Mouse (Mus musculus) heart, embryonic 15.5 days (tissue): ENCODE measurements at regions not wholly inside any gene's neighbourhood (a gene's known extent, or its start where the extent isn't known, plus 50 kb on each side); places are given as distances from the start of the nearest gene placed in this dataset.

ENCODE experiments used
- ATAC-seq: fragments of 200-750 bp; cut with Nextera tagmentation; replicated peaks from 2 replicates; pipeline ENCODE4 v1.8.0; 2017; ENCODE audit warnings: low read depth, moderate TSS enrichment; ENCODE audit not compliant: insufficient number of reproducible peaks, insufficient read depth, low FRiP score
- H3K27ac ChIP-seq: fragments of 300-500 bp; sonication (generic); 2 replicates; pipeline ENCODE4 v1.5.1; 2015; ENCODE audit warnings: mild to moderate bottlenecking, inconsistent platforms
- H3K27me3 ChIP-seq: fragments of 300-500 bp; sonication (generic); 2 replicates; pipeline ENCODE4 v1.6.1; 2015; ENCODE audit warnings: inconsistent platforms
- H3K36me3 ChIP-seq: fragments of 300-500 bp; sonication (generic); 2 replicates; pipeline ENCODE4 v1.6.1; 2015; ENCODE audit warnings: mild to moderate bottlenecking, inconsistent platforms
- H3K4me1 ChIP-seq: fragments of 300-500 bp; sonication (generic); replicated peaks from 2 replicates; pipeline ENCODE4 v1.6.1; 2015; ENCODE audit warnings: inconsistent platforms
- H3K4me2 ChIP-seq: fragments of 300-500 bp; sonication (generic); 2 replicates; pipeline ENCODE4 v1.6.1; 2015; ENCODE audit warnings: inconsistent platforms, mild to moderate bottlenecking, moderate library complexity
- H3K4me3 ChIP-seq: fragments of 300-500 bp; sonication (generic); 2 replicates; pipeline ENCODE4 v1.5.1; 2015; ENCODE audit warnings: mild to moderate bottlenecking, inconsistent platforms
- H3K9ac ChIP-seq: fragments of 300-500 bp; sonication (generic); 2 replicates; pipeline ENCODE4 v1.6.1; 2015; ENCODE audit warnings: mild to moderate bottlenecking, inconsistent platforms
- H3K9me3 ChIP-seq: fragments of 300-500 bp; sonication (generic); replicated peaks from 2 replicates; pipeline ENCODE4 v1.6.1; 2016; ENCODE audit warnings: inconsistent platforms
- WGBS: fragments of 180-500 bp; shearing (Covaris S2); methylation state at CpG from one replicate; pipeline ENCODE4 v1.1.7; 2015; ENCODE audit warnings: mixed read lengths; 5-methylcytosine and 5-hydroxymethylcytosine counted together

GRCm38 (mm10) chr9:51379589-51379988 is 50.9 kb upstream of the 1810046K07Rik start:
- Histone ChIP-seq H3K4me3 (no peak overlapping the region), H3K27me3 (no peaks in the 10 kb centered on the region), H3K9me3 (no peaks in the 10 kb centered on the region), H3K36me3 (no peaks in the 10 kb centered on the region), H3K4me1 (peaks cover 11% of the 10 kb centered on the region), H3K4me2 (no peak overlapping the region), H3K27ac (no peak overlapping the region), H3K9ac (no peak overlapping the region)
- no peak for ATAC-seq
- WGBS = 27% methylated on average over 6 of the region's 6 CpGs

GRCm38 (mm10) chr9:51393921-51394320 is 65.2 kb upstream of the 1810046K07Rik start:
- no peaks in the 10 kb centered on the region for H3K9me3 ChIP-seq
- H3K27ac ChIP-seq = no peak overlapping the region
- peaks cover 3% of the 10 kb centered on the region; the same call in 1 of the 2 replicates for H3K4me1 ChIP-seq
- no peak overlapping the region for H3K9ac ChIP-seq
- no peak for ATAC-seq
- H3K4me3 ChIP-seq = no peak overlapping the region
- H3K27me3 ChIP-seq = no peaks in the 10 kb centered on the region
- no peaks in the 10 kb centered on the region for H3K36me3 ChIP-seq
- 83% methylated on average over 2 of the region's 2 CpGs for WGBS
- no peak overlapping the region for H3K4me2 ChIP-seq

- H3K36me3 ChIP-seq = no peaks in the 10 kb centered on the region
- 46% methylated on average over 9 of the region's 9 CpGs for WGBS
- H3K4me3 ChIP-seq = no peak overlapping the region
- no peak overlapping the region for H3K27ac ChIP-seq
- H3K4me1 ChIP-seq = peaks cover 3% of the 10 kb centered on the region; the same call in 1 of the 2 replicates
- no peaks in the 10 kb centered on the region for H3K27me3 ChIP-seq
- no peaks in the 10 kb centered on the region for H3K9me3 ChIP-seq
- H3K9ac ChIP-seq = no peak overlapping the region
- H3K4me2 ChIP-seq = no peak overlapping the region
- no peak for ATAC-seq
Measured at GRCm38 (mm10) chr9:51394372-51394771, 65.7 kb upstream of the 1810046K07Rik start.

- WGBS = 64% methylated on average over 3 of the region's 3 CpGs
- no peak overlapping the region for H3K4me3 ChIP-seq
- H3K27me3 ChIP-seq = no peaks in the 10 kb centered on the region
- no peaks in the 10 kb centered on the region for H3K36me3 ChIP-seq
- no peaks in the 10 kb centered on the region for H3K9me3 ChIP-seq
- H3K9ac ChIP-seq = no peak overlapping the region
- no peak for ATAC-seq
- H3K4me2 ChIP-seq = no peak overlapping the region
- no peak overlapping the region for H3K27ac ChIP-seq
- no peaks in the 10 kb centered on the region; the same call in 1 of the 2 replicates for H3K4me1 ChIP-seq
Measured at GRCm38 (mm10) chr9:51396801-51397200, 68.1 kb upstream of the 1810046K07Rik start.

GRCm38 (mm10) chr9:51397589-51398220 is 69.0 kb upstream of the 1810046K07Rik start:
- WGBS = 23% methylated on average over 1 of the region's 1 CpGs
- H3K27ac ChIP-seq = no peak overlapping the region
- H3K4me3 ChIP-seq = no peak overlapping the region
- H3K9me3 ChIP-seq = no peaks in the 10 kb centered on the region
- no peaks in the 10 kb centered on the region; the same call in 1 of the 2 replicates for H3K4me1 ChIP-seq
- H3K9ac ChIP-seq = no peak overlapping the region
- ATAC-seq = no peak
- no peaks in the 10 kb centered on the region for H3K27me3 ChIP-seq
- no peak overlapping the region for H3K4me2 ChIP-seq
- no peaks in the 10 kb centered on the region for H3K36me3 ChIP-seq

- H3K36me3 ChIP-seq = no peaks in the 10 kb centered on the region
- no peak overlapping the region for H3K4me3 ChIP-seq
- H3K9ac ChIP-seq = no peak overlapping the region
- H3K4me2 ChIP-seq = no peak overlapping the region
- no peaks in the 10 kb centered on the region for H3K9me3 ChIP-seq
- 94% methylated on average over 4 of the region's 4 CpGs for WGBS
- no peaks in the 10 kb centered on the region for H3K27me3 ChIP-seq
- no peaks in the 10 kb centered on the region; the same call in 1 of the 2 replicates for H3K4me1 ChIP-seq
- H3K27ac ChIP-seq = no peak overlapping the region
- no peak for ATAC-seq
Measured at GRCm38 (mm10) chr9:51398886-51399285, 70.2 kb upstream of the 1810046K07Rik start.

- no peak overlapping the region for H3K4me3 ChIP-seq
- no peak overlapping the region for H3K9ac ChIP-seq
- no peaks in the 10 kb centered on the region for H3K27me3 ChIP-seq
- H3K4me1 ChIP-seq = no peaks in the 10 kb centered on the region; the same call in 1 of the 2 replicates
- whole genome bisulfite sequencing = 80% methylated on average over 4 of the region's 4 CpGs
- H3K4me2 ChIP-seq = no peak overlapping the region
- no peak for ATAC-seq
- no peaks in the 10 kb centered on the region for H3K9me3 ChIP-seq
- no peak overlapping the region for H3K27ac ChIP-seq
- H3K36me3 ChIP-seq = no peaks in the 10 kb centered on the region
Measured at GRCm38 (mm10) chr9:51399356-51399755, 70.6 kb upstream of the 1810046K07Rik start.

GRCm38 (mm10) chr9:51401779-51402178 is 73.1 kb upstream of the 1810046K07Rik start:
- 74% methylated on average over 3 of the region's 3 CpGs for WGBS
- no peaks in the 10 kb centered on the region for H3K4me1 ChIP-seq
- H3K4me3 ChIP-seq = no peak overlapping the region
- no peaks in the 10 kb centered on the region for H3K36me3 ChIP-seq
- H3K9ac ChIP-seq = no peak overlapping the region
- H3K9me3 ChIP-seq = no peaks in the 10 kb centered on the region
- no peak overlapping the region for H3K4me2 ChIP-seq
- ATAC-seq = no peak
- H3K27ac ChIP-seq = no peak overlapping the region
- H3K27me3 ChIP-seq = no peaks in the 10 kb centered on the region

- Histone ChIP-seq H3K27ac (no peak overlapping the region), H3K36me3 (no peaks in the 10 kb centered on the region), H3K9ac (no peak overlapping the region), H3K4me2 (no peak overlapping the region), H3K4me3 (no peak overlapping the region), H3K9me3 (no peaks in the 10 kb centered on the region), H3K27me3 (no peaks in the 10 kb centered on the region), H3K4me1 (no peaks in the 10 kb centered on the region)
- ATAC-seq = no peak
- WGBS = 48% methylated on average over 1 of the region's 1 CpGs
Measured at GRCm38 (mm10) chr9:51407978-51408377, 79.3 kb upstream of the 1810046K07Rik start.

GRCm38 (mm10) chr9:51418923-51419482 is 90.3 kb upstream of the 1810046K07Rik start:
- WGBS = 85% methylated on average over 5 of the region's 5 CpGs
- Histone ChIP-seq H3K9ac (no peak overlapping the region), H3K4me1 (no peaks in the 10 kb centered on the region), H3K4me2 (no peak overlapping the region), H3K9me3 (no peaks in the 10 kb centered on the region), H3K27ac (no peak overlapping the region), H3K4me3 (no peak overlapping the region), H3K27me3 (no peaks in the 10 kb centered on the region), H3K36me3 (no peaks in the 10 kb centered on the region)
- no peak for ATAC-seq

GRCm38 (mm10) chr9:51422553-51422952 is 93.8 kb upstream of the 1810046K07Rik start:
- WGBS = 57% methylated on average over 3 of the region's 3 CpGs
- Histone ChIP-seq H3K27ac (no peak overlapping the region), H3K9me3 (no peaks in the 10 kb centered on the region), H3K9ac (no peak overlapping the region), H3K4me3 (no peak overlapping the region), H3K36me3 (no peaks in the 10 kb centered on the region), H3K27me3 (no peaks in the 10 kb centered on the region), H3K4me2 (no peak overlapping the region), H3K4me1 (no peaks in the 10 kb centered on the region)
- ATAC-seq = no peak

- H3K4me2 ChIP-seq = no peak overlapping the region
- no peak overlapping the region for H3K4me3 ChIP-seq
- H3K27me3 ChIP-seq = no peaks in the 10 kb centered on the region
- 76% methylated on average over 4 of the region's 4 CpGs for whole genome bisulfite sequencing
- ATAC-seq = no peak
- H3K9me3 ChIP-seq = no peaks in the 10 kb centered on the region
- H3K4me1 ChIP-seq = no peaks in the 10 kb centered on the region
- no peaks in the 10 kb centered on the region for H3K36me3 ChIP-seq
- H3K27ac ChIP-seq = no peak overlapping the region
- no peak overlapping the region for H3K9ac ChIP-seq
Measured at GRCm38 (mm10) chr9:51423341-51423740, 94.6 kb upstream of the 1810046K07Rik start.
